Comparison of ENCODE assay signal across 22 mouse cellular contexts in the genomic region with DNA sequence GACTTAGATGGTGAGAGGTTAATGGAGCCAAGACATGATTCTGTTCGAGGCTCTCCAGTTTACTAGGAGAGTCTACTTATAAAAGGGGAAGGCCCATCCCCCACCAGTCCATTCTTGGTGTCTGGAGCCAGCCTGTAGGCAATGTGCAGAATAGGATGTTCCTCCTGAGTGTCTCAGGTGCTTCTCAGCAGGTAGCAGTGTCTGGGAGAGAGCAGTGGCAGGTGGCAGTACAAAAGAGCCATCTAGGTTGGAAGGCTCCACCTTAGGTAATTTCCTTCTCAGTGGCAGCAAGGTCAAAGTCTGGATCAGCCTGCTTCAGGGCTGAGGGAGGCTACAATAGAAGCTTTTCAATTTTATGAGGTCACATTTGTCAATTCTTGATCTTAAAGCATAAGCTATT. TPM values are rescaled to one million over a fixed set of nuclear protein-coding genes. Genes with fewer than 3 reads are reported as not detected.
A peak's percentile ranks its signal among the peaks of the same experiment; 100 is the strongest.
DNase-seq lines count a peak whose midpoint lies in the region; TF ChIP-seq lines count a peak whose summit lies in the region.
"Not testable (repeated sequence)": the region's sequence is repeated elsewhere in the genome, so short reads cannot be mapped to it uniquely, and the experiment has no call there.
"Had no signal": no experiment of that assay in that cellular context is flagged by ENCODE, and none has a peak within 500 bp of the region (broad histone marks: within the 10 kb centered on the region; RNA-seq: fewer than 3 reads in every experiment).

No protein-coding gene starts in this region.

- not testable (repeated sequence) for H3K9ac ChIP-seq in ES-Bruce4 (ENCODE audit: low read depth, poor library complexity, severe bottlenecking); ES-E14 (ENCODE audit: insufficient read depth, low read depth, low read length, poor library complexity, severe bottlenecking)

- H3K27ac ChIP-seq in ES-Bruce4 (ENCODE audit: insufficient read depth, low read length), result not testable (repeated sequence)
- 0 out of 2 replicates have a peak overlapping the region, but pooled peaks have one; percentile 36 for H3K27ac ChIP-seq in ES-E14 (ENCODE audit: insufficient read depth, low read depth, low read length, poor library complexity, severe bottlenecking)

- peak; percentile 98 for TF ChIP-seq EP300 in ES-Bruce4 (IDR thresholded peaks at IDR 0.05; ENCODE audit: insufficient read depth, low read depth, low read length)

- DNase-seq in ES-CJ7 (ENCODE audit: low read depth, low spot score) (peak; percentile 86), ES-E14 (ENCODE audit: low read depth, low spot score) (peak; percentile 37), R1 (ENCODE audit: low read depth, low spot score) (peak; percentile 81), WW6 (ENCODE audit: low read depth, low spot score) (peak; percentile 7), ZHBTc4 (ENCODE audit: low read depth, low spot score) (peak; percentile 74)

- H3K4me3 ChIP-seq in ES-Bruce4 (ENCODE audit: low read depth, low read length); ES-E14 (ENCODE audit: insufficient read depth in 1 of 2, low read depth in 1 of 2, low read length in 2 of 2, poor library complexity in 1 of 2, severe bottlenecking in 1 of 2): not testable (repeated sequence)

- in situ Hi-C loops in ES-E14 (cut with MboI; ENCODE audit: low sequenced_read_pairs in 2 of 2, unreplicated experiment in 2 of 2), result not testable (repeated sequence)

- not testable (repeated sequence) for H3K27me3 ChIP-seq in ES-Bruce4 (ENCODE audit: control insufficient read depth, insufficient read depth, low read length, poor library complexity, severe bottlenecking)

- not testable (repeated sequence) for H3K9me3 ChIP-seq in ES-Bruce4 (replicated peaks; ENCODE audit: control insufficient read depth, insufficient read depth, low read length, poor library complexity, severe bottlenecking); ES-E14 (ENCODE audit: control insufficient read depth, insufficient read depth, low read depth, low read length)

- not testable (repeated sequence) for H3K4me1 ChIP-seq in ES-Bruce4 (ENCODE audit: control insufficient read depth, insufficient read depth, low read length); ES-E14 (ENCODE audit: control insufficient read depth in 2 of 2, insufficient read depth in 2 of 2, low read length in 2 of 2, poor library complexity in 1 of 2)

- not testable (repeated sequence) for TF ChIP-seq CTCF in ES-Bruce4 (IDR thresholded peaks at IDR 0.05; ENCODE audit: low read depth, low read length)

- not testable (repeated sequence) for TF ChIP-seq POLR2A in ES-Bruce4 (IDR thresholded peaks at IDR 0.05; ENCODE audit: insufficient read depth, low read length)

- H3K36me3 ChIP-seq in ES-Bruce4 (ENCODE audit: control insufficient read depth, insufficient read depth, low read length, poor library complexity, severe bottlenecking); ES-E14 (ENCODE audit: control insufficient read depth, insufficient read depth, low read length, poor library complexity, severe bottlenecking): not testable (repeated sequence)

RNA-seq across cellular contexts. Expression of gene A630010A05Rik, which starts 4.9 kb away (rescaled TPM):
- 0.57 TPM in 1 of 2 replicates, not detected in the other for polyA plus RNA-seq in ES-Bruce4 (2011; ENCODE audit: insufficient read depth, insufficient read length, low read depth, missing spikeins)
- total RNA-seq in ES-E14 (2012; rRNA removed), result 0.09 TPM in 1 of 2 replicates, not detected in the other
- total RNA-seq: adrenal gland, adult 18-20 months; adrenal gland, adult 2 months; adrenal gland, adult 8-10 months; adrenal gland, postnatal 10 days; adrenal gland, postnatal 14 days; adrenal gland, postnatal 25 days; adrenal gland, postnatal 36 days; adrenal gland, postnatal 4 days; CH12.LX; MEL had no signal
- polyA plus RNA-seq: adrenal gland, adult 2 months; brain, embryonic 14.5 days; C2C12; CD4-positive, CD25-positive, alpha-beta regulatory T cell, adult 4 months; cerebellum, adult 2 months; G1E; Patski had no signal

Comparison
In these comparisons a context has a peak if more than half of its experiments do, and no peak if none do; other contexts are left out.
1. DNase-seq: peak in every context shown above with its lines; median percentile 86 in ES-CJ7; 81 in R1; 74 in ZHBTc4; 37 in ES-E14; 7 in WW6.